Mouse (Mus musculus) CH12F3 (cell line): Measurements from ENCODE around the gene Trpv4.

Experiments used
- in situ Hi-C: fragments of 300-500 bp; cut with MboI; formaldehyde crosslinking; loops from 2 replicates; pipeline ENCODE4 v1.14.3; 2020; ENCODE audit warnings: low sequenced_read_pairs

Gene Trpv4

DNA sequence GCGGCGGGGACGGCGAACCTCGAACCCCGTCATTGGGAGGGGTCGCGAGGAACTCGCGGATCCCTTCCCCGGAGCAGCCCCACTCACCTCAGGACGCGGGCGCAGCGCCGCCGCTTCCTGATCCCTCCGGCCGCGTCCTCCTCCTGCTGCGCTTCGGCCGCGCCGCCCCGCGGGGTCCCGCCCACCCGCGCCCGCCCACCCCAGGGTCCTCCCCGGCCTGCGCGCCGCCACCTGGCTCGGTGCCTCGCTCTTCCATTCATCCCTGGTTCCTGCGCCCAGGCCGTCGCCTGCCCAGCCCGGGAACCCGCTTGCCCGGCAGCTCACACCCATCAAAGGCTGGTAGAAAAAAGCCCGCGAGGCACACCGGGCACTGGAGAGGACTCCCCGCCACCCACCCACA is at the start of gene Trpv4:
Gene Trpv4 (minus strand): TSS at position 167 of the 400 bp plus-strand sequence.
- in situ Hi-C loops = no loop called here

DNA sequence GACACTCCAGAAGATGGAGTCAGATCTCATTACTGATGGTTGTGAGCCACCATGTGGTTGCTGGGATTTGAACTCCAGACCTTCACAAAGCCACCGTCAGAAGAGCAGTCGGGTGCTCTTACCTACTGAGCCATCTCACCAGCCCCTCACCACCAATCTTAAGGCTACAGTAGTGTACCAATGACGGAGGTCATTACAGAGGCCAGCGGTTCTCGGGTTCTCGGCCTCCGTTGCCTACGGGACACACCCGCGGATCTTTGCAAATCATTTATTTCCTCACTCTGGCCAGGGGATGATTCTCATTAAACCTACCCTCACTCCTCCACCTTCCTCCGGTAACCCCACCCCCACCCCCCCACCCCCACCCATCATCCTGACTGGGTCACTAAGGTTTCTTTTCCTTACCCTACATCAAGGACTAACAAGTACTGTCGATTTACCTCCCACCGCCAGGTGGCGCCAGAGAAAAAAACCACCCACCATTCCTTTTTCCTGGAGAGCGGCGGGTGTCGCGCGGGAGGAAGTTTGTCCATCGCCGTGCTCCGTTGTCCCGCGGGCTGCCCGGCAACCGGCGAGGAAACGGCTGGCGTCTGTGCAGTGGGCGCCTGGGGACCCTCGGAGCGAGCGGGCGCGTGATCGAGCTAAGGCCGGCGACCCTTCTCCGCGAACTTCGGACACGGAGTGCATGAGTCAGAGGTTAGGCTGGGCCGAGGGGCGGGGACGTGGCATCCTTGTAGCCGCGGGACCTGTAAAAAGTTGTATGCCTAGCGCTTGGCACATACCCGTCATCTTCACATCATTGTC is 49.2 kb upstream of the Trpv4 start, which contains the start of gene Tchp:
Gene Tchp (plus strand): TSS at position 496 of the 804 bp plus-strand sequence.
- in situ Hi-C loops = no loop called here

DNA sequence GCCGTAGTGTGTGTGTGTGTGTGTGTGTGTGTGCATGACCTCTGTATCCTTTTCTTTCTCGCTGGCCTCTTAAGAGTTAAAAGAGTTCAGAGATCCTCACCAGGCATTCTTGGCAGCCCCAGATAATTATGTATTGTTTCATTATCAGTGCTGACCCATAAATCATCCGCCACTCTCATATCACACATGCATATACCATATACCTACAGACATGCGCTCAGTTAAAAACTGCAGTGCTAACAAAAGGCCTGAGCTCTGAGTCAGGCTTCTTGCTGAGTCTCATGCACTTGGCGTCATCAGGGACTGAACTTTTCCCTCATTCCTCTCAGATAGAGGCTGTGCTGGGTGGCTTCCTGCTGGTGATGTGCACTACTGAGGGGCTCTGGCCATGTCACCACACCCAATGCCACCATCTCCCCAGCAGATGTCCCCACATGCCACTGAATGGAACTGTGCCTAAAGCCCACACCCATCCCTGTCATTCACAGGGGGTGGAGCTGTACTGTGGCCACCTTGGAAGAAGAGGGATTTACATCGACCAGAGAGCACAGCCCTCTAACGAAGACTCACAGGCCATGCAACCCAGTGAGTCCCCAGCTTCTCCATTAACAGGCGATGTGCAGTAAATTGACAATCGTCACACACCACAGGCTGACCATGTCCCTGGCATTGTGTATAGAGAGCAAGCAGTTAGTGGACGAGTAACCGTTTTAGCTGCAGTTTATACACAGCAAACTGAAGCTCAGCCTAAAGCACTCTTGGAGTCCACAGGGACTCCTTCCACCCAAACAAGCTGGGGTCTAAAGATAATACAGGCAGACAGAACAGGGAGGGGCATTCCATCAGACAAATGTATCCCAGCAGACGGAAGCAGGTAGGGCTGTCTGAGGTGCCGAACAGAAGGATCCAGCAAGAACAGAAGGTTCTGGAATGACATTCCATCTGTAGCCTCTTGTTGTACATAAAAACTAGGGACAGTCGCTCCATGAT is 44.5 kb upstream of the Trpv4 start:
- in situ Hi-C loops = no loop called here

DNA sequence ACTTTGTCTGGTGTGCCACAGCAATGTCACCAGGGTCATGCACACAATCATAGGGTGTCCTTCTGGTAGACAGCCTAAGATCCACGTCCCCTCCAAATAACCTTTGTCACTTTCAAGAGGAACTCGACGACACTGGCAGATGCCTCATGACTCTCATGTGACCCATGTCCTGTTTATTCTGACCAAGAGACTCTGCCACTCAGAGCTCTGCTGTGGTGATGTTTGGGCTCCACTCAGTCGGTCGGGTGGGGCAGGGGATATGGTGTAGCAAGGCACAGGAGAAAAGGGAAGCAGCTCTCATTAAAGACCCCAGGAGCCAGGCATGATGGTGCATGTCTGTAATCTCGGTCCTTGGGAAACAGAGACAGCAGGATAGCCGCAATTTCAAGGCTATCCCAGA is 40.8 kb upstream of the Trpv4 start:
- in situ Hi-C loops = no loop called here

DNA sequence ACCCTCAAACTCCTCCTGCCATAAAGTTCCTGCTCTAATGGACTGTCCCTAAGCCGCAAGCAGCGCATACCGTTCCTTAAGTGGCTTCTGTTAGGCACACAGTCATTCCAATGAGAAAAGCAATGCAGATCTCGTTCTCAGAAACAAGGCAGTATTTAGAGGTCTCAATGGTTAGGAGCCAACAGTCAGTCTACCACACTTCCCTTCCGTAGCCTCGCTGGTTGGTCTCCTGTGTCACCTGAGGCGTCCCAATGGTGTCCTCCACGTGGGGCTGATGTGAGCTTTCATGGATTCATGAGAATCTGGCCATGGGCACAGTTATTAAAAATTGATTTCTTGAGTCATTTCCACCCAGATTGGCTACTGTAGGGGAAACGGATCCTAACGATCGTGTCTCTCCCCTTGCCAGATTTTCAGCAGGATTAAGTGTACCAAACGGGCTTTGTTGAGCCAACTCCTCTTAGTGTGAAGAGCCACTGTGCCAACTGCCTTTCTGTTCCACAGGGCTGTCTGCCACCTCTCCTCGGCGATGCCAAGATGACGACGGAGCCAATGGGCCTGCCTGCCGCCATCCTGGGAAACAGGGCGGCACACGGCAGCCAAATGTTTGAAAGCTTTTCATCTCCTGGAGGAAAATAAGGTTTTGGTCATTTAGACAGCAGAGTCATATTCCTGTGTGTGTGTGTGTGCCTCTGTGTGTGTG is 40.0 kb upstream of the Trpv4 start:
- in situ Hi-C loops = no loop called here

DNA sequence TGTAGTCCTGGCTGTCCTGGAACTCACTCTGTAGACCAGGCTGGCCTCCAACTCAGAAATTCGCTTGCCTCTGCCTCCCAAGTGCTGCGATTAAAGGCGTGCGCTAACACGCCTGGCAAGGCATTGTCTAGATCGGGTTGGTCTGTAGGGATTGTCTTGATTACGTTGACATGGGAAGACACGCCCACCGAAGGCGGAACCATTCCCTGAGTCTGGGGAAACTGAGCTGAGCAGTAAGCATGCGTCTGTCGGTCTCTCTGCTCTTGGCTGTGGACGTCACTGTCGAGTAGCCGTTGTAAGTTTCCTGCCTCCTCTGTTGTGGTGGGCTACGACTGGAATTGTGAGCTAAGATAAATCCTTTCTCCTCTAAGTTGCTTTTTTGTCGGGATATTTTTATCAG is 38.7 kb upstream of the Trpv4 start:
- in situ Hi-C loops = no loop called here

DNA sequence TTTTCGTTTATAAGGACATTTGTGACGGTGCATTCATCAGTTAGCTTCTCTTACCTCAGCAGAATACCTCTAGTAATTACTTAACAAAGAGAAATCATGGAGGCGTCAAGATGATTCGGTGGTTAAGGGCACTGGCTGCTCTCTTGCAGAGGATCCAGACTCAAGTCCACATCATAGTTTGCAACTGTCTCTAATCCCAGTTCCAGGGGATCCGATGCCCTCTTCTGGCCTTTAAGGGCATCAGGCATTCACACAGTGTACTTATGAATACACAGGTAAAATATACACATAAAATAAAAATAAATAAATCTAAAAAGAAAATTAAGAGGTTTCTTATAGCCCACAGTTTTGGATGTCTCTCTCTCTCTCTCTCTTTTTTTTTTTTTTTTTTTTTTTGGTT is 37.6 kb upstream of the Trpv4 start:
- in situ Hi-C loops = no loop called here

DNA sequence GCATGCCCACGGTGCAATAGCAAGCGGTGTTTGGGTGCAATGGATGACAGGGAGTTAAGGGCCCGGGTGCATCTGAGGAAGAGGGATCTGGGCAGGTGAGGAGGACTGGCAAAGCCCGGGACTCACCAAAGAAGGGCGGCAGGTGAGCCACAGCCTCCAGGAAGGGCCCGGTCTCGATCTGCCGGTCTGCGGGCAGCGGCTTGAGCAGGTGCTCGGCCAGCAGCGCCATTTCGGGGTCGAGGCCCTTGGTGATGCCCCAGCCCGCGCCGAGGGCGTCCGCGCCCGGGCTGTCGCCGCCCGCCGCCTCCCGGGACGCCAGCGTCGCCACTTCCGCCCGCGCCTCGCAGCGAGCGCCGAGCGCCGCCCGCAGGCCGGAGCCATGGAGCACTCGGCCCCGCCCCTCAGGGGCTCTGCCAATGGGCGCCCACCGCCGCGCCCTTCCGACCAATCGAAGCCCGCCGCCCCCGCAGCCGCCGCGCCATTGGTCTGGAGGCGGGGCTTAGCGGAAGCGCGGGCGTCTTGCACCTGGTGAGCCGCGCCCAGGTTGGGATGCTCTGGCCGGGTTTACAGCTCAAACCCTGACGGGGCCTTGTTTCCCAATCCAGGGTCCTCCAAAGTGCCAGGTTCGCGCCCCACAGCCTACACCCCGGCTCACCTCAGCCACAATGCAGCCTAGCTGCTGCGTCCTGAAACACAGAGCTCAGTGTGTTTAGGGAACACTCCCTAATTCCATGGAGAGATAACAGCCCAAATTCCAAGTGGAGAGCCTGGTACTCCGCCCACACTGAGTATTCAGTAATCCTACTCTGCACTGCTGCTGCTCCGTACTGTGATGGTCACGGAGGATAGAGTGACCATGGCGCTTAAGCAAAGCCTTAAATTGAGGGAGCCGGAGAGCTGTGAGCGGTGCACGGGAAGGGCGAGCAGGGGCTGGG is 32.7 kb upstream of the Trpv4 start, which contains the start of gene Gltp:
Gene Gltp (minus strand): TSS at position 352 of the 935 bp plus-strand sequence.
- in situ Hi-C loops = no loop called here

DNA sequence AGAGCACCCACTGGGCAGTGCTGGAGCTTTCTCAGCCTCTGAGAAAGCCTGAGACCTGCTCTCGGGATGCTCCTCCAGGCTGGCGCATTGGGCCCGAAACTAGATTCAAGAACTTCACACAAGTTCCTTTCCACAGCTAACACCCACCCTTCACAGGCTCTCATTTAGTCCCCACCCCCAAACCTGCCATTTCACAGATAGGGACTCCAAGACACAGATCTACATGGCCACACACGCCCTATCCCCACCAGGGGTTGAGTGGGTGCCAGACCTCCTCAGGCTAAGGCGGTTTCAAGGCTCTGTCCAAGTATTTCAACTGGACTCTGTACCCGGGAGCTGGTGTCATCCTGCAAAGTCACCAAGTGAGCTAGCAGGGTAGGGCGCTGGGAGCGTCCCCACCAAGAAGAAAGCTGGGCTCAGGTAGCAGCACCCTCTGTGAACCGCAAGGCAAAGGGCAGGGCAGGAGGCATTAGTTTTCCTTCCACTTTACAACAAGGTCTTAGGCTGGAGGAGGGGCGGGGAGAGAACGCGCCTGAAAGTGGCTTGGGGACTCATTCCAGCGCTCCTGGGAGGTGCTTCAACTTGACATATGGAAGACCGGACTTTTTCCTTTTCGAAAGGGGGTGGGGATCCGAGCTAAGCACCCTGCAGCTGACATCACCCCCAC is 31.6 kb upstream of the Trpv4 start:
- in situ Hi-C loops = no loop called here

DNA sequence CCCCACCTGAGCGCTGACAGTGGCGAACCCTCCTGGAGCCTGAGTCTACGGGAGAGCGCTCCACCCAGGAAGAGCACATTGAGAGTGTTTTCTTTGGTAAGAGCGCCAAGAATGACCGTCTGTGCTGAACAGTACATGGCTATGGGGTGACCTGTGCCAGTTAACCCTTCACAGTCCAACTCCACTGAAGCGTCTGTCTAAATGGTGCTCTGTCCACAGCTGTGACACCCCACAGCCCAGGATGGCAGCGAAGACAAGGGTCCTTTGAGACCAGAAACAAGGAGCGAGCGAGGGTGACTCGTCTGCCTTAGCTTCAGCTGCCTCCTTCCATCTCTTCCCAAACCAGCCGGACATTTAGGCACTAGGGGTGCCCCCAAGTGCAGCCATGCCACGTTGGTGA is 30.5 kb upstream of the Trpv4 start:
- in situ Hi-C loops = no loop called here

DNA sequence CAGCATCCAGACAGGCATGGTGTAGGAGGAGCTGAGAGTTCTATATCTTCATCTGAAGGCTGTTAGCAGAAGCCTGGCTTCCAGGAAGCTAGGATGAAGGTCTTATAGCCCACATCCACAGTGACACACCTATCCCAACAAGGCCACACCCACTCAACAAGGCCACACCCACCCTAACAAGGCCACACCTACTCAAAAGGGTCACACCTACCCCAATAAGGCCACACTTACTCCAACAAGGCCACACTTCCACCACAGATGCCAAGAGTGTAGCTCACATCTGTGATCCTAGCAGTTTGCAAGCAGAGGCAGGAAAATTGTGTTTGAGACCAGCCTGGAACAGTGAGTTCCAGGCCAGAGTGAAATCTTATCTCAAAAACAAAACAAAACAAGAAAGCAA is 29.7 kb upstream of the Trpv4 start:
- in situ Hi-C loops = no loop called here

DNA sequence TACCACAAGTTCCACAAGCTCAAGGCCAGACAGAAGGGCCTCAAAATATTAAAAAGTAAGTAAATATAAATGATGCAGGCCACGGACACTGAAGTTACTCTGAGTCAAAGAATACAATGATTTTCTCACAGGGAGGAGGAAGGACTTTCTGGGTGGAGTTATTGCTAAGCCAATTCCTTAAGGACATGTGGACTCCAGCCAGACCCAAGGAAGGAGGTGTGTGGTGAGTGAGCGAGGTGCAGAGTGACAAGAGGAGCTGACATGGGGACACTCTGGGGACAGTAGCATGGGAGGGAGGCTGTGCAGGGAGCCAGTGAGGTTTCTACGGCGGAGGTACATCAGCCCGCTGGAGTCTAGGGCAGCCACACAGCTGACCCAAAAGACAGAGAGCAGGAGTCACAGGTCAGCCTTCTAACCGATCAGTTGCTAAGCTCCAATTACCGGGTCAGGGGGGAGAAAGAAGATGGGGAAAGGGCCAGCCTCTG is 28.5 kb upstream of the Trpv4 start:
- in situ Hi-C loops = no loop called here

DNA sequence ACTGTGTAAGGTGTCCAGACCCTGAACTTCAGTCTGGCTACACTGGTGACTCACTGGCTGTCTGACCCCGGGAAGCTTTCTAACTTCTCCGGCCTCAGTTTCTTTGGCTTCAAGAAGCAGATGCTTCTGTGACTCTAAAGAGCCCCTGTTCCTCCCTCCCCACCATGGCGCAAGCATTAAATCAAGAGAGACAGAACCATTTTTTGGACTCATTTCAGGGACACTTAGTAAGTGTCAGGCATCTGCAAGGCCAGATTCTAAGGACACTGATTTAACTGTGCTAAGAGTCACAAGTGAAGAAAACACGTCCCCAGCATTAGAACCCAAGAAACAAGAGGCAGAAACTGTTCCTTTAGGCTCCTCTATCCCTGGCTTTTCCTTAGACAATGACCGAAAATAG is 27.8 kb upstream of the Trpv4 start:
- in situ Hi-C loops = no loop called here

DNA sequence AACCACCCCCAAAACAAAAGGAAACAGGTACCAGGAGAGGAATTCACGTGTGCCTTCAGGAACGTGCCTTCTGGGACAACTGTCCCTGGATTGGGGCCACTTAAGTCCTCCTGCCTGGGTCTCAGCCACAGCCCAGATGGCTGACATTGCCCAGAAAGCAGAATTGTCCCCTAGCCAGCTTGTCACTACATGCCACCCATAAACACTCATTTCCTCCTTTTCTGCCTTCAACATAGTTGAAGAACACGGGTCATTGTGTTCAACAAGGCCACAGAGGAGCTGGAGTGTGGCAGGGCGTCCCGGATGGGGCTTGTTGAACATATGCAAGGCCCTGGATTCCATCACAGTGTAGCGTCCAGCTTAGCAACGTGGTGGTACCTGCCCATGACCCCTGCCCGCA is 23.5 kb upstream of the Trpv4 start:
- in situ Hi-C loops = no loop called here

DNA sequence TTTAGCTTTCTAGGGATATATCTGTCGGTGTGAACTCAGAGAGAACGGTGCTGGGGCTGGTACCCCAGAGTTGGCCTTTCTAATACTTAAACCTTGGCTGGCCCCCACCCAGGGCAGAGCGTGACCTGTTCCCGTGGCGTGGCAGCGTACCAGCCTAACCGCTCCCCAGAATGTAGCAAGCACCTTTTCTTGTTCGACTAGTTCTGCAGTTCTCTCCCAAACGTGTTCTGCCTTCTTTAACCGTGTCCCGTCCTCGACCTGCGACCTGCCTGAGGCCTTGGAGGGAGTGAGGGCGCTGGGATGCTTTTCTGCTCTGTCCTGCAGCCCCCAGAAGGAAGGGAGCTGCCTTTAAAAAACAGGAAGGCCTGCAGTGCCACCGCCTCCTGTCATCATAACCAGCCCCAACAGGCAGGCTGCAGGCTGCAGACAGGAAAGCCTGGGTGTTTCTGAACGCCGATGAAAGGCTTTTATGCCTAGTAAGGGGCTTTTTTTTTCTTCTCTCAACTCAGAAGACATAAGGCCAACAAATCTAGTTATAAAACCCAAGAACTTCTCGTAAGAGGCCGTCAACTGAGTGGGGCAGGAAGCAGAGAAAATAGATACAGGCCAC is 22.6 kb upstream of the Trpv4 start:
- in situ Hi-C loops = no loop called here

DNA sequence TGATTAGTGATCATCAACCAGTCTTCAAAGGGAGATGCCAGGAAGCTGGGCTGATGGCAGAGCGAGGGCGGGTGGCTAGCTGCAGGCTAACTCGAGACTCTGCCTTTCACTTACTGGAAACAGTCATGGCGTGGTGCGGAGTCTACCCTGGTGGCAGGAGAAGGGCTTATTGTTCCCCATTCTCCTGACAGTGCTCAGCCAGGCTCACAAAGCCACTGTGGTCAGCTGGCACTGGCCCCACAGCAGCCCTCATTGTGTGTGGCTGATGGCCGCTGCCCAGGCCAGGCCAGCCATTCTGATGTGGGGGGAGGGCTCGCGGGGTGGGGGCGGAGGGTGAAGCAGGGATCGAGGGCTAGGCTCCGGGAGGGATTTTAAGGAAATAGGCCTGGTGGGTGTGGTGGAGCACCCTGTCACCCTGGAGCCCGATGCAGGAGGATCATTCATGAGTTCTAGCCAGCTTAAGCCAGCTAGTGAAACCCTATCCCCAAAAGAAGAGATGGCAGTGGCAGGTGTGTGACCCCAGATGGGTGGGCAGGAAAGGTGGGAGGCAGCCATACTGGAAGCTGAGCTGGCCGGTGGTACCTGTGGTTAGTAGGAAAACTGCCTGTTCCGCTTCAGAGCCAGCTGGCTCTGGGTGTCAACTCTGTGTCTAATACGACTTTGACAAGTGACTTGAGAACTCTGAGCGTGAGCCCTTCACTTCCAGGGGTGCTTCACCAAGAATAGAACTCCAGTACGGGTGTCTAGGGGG is 21.8 kb upstream of the Trpv4 start:
- in situ Hi-C loops = no loop called here

DNA sequence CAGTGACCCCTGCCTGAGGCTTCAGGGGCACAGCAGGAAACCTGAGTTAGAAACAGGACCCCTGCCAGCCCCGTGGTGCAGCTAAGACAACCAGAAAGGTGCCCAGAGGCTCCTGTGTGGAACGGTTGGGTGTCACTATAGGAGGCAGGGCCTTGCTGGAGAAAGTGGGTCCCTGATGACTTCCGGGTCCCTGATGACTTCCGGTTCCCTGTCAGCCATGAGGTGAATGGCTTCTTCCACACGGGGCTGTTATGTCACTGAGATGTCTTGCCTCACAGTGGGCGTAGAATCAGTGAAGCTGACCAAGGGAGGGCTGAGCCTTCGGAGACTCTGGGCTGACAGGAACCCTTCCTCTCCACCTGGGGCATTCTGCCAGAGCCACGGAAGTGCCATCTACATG is 16.4 kb upstream of the Trpv4 start:
- in situ Hi-C loops = no loop called here

DNA sequence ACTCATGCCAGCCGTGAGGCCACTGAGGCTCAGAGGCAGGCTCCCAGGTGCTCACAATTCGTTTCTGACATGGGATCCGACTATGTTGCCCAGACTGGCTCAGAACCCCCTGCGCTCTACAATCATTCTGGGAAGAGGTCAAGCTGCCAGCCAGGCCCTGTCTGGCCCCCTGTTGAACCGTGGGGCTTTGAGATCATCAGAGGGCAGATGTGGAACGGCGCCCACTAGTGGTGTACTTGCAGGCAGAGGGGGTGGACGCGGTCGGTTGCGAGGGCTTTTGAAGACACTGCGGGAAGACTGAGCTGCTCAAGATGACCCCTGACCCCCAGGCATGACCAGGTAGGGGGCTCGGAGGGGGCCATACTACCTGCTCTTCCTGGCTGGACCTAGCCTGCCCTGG is 14.9 kb upstream of the Trpv4 start:
- in situ Hi-C loops = no loop called here
